Mouse (Mus musculus): ENCODE measurements at regions not wholly inside any gene's neighbourhood (a gene's known extent, or its start where the extent isn't known, plus 50 kb on each side); places are given as distances from the start of the nearest gene placed in this dataset.

DNA sequence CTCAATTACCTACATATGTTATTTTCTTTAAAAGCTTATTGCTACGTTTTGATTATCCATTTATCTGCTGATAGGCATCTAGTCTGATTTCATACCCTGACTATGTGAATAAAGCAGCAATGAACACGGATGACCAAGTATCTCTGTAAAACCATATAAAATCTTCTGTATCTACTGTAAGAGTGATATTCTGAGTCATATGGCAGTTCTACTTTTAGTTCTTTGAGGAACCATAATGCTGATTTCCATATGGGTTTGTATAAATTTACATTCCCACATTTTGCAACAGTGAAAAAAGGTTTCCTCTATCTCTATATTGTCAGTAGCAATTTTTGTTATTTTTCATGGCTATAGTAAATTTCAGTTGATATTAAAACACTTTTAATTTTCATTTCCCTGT, 280.6 kb downstream of the Fsip2 start:
- no peak for DNase-seq (ENCODE audit: low spot score)

DNA sequence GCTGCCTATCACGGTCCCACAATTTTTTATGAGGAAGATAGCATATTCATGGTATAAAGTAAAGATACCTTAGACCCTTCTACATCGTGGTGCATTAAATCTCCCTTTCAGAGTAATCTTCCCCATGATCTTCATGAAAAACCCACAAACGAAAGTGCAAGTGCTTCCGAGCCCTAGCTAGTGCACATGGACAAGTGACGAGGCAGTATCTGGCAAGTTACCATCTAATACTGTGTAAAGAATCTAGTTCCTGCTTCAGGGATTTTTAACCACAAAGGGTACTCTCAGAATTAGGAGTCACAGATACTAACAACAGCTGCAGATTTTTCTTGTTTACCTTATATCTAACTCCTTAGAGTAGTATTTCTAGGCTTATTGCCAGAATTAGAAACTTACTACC, 282.8 kb downstream of the Fsip2 start:
- no peak for DNase-seq (ENCODE audit: low spot score)

DNA sequence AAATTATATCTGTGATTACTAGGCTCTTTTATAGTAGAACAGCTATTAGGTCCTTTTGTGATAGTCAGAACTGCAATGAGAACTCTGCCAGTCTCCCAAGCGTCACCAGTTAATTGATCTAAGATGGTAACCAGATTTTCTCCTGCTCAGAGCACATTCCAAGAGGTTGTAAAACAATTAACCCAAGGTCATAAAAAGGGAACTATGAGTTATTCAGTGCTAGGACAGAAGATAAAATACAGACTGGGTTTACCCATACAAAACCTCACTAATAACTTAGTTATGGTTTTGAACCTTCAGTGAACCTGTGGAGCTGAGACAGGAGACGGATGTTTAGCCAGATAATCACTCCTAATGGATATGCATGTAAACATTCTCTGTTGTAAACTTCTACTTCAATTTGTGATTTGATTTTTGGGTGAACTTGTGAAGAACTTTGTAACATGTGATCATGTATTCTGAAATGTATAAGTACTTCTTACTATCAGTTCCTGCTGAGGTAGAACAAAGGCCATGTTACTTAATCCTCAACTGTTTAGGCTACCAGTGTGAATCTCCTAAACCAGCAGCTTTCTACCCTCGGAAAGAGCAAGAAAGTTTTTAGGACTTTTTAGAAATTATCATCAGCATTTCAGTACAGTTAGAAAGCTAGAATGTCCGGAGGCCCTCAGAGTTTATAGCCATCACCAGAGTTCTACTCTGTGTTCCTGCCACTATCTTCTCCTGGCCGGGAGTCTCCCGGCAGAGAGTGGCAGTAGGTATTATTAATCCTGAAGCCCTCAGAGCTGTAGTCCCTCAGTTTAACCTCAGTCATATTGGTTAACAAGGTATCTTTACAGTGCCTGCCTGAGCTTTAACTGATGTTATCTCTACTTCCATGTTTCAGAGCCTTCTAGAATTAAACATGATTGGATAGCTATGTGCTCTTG, 308.0 kb downstream of the Fsip2 start:
- DNase-seq (ENCODE audit: low spot score): no peak

DNA sequence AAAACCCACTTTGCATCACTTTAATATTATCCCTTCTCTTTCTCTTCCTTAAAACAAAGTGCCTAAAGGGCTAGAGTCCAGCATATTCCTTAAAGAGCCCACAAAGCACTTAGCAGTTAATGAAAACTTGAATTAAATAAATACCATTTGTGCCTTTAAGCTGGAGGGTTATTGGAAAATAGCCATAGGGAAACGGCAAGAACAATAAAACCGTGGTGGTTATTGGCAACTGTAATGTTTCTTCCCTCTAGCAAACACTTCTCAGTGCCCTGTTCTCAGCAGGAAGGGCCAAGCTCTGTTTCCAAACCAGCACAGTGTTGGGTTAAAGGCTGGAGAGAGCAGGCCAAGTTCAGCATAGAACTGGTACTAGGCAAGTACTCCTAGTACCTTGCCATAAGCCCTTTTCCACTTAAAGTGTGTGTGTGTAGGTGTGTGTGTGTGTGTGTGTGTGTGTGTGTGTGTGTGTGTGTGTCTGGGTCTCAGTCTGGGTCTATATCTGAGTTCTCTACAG, 313.4 kb downstream of the Fsip2 start:
- no peak for DNase-seq (ENCODE audit: low spot score)

DNA sequence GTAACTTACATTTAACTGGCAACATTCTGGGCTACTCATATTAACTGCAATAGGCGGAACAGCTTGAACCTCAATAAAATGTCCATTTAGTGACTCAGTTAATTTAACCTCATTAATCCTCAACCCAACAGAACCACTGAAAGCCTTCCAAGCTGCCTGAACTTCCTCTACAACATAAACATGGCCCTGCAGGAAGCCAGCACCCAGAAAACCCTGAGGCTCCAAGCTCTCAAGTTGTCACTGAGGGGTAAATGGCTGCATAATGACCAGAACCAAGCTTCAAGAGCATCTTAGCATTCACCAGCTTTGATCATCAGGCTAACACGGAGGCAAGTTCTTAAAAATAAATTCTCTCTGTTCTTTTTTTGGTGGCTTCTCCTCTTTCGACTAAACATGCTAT, 315.2 kb downstream of the Fsip2 start:
- DNase-seq (ENCODE audit: low spot score): no peak

DNA sequence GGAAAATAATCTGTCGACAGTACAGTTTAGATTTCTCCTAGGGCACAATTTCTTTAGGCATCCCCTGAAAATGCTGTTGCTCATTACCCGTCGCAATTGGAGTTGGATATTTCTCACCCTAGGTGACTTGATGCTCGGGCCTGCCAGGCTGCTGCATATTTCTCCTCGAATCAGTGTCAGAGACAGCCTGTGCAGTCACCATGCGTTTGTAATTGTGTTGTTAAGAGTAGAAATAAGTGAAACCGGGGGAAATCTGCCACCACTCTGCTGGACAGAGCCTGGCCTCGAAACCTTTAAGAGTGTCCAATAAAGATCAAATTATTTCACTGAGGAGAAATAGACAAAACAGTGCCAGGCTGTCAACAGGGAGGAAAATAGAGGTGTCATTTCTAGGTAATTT, 340.7 kb upstream of the Zc3h15 start:
- DNase-seq (ENCODE audit: low spot score): no peak

DNA sequence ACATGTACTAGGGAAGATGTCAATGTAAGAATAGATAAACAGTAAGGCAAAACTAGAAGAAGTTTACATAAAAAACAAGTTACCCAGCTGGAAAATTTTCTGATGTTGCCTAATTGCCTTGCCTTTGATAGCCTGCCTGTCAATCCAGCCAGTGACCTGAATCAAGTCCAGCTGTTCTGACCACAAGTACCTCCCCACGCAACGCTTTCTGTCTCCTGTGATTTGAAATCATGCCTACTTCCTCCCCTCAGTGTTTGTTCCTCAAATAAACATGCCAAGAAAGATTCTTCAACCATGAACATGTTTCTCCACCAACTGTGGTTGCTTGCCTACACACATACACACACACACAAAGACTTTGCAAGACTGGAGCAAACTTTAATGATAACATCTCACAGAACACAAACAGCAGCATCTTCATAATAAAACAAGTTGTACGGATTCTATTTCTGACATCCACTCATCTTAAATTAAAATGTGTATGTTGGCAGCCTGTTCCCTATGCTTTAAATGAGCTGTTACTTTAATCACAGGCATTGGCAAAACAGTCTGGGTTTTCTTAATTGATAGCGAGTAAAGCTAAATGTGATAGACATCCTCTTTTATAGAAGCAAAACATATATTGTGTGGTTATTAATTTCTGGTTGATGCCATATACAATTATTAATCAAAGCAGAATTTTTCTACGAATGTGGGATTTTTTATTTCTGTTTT, 312.0 kb upstream of the Zc3h15 start:
- DNase-seq (ENCODE audit: low spot score): no peak

DNA sequence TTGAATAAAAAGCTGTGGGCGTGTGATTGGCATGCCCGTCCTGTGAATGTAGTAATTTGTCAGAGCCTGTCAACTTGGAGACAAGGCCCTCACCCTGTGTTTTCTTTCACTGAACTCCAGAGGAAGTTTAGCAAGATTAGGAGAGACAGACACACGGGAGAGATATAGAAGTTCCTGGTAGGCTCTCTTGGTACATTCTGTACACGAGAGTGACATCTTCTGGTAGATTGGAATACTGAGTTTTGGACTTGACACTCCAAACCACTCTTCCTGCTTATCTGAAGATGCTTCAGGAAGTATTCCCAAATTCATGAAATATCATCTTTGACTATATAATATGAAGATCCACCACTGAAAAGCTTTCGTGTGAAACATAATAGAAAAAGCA, 311.5 kb upstream of the Zc3h15 start:
- no peak for DNase-seq (ENCODE audit: low spot score)

DNA sequence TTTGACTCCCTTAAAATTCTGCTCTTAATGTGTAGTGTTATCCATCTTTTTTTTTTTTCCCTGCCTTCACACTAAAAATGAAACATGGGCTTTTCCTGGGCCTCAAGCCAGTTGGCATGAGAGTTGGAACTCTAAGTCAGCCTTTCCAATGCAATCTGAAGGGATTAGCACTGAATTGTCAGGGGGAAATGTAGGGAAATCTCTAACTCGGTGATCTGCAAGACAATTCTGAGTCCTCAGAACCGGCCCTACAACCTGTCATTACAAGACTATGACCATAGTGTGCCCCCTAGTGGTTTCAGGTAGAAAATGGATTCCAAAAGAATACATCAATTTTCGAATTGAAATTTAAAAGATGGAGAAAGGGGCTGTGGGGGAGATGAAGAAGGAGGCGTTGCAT, 306.9 kb upstream of the Zc3h15 start:
- DNase-seq (ENCODE audit: low spot score): peak; percentile 4

DNA sequence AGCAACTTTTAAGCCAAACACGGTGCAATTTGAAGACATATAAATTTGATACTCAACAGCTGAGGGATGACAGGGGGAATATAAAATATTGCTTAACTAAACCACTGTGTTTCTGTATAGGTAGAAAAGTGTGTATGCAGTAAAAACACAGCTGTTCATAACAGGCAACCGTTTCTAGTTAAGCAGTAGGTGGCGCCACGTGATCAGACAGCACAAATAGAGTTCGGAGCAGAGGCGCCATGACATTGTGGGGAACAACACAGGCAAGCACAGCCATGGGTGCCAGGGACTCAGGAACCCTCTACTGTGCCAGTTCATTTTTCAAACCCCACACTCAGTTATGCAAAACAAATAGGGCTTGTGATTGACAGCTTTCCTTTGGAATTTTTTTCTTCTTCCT, 304.1 kb upstream of the Zc3h15 start:
- no peak for DNase-seq (ENCODE audit: low spot score)
